Mouse (Mus musculus): ENCODE data around the gene Slc13a2.

The Slc13a2 gene

GRCm38 (mm10) chr11:78434052-78434451, 12.0 kb upstream of the Slc13a2 start:
- in situ Hi-C loops (cut with MboI), result no loop called here

GRCm38 (mm10) chr11:78431176-78431575, 9.2 kb upstream of the Slc13a2 start:
- in situ Hi-C loops (cut with MboI), result no loop called here

- in situ Hi-C loops (cut with MboI), result no loop called here
Measured at GRCm38 (mm10) chr11:78430195-78430878, 8.3 kb upstream of the Slc13a2 start.

- in situ Hi-C loops (cut with MboI), result no loop called here
Measured at GRCm38 (mm10) chr11:78428309-78428708, 6.3 kb upstream of the Slc13a2 start.

GRCm38 (mm10) chr11:78427655-78428054, 5.6 kb upstream of the Slc13a2 start:
- in situ Hi-C loops (cut with MboI), result no loop called here

GRCm38 (mm10) chr11:78425572-78425971, 3.6 kb upstream of the Slc13a2 start:
- in situ Hi-C loops (cut with MboI), result no loop called here

- in situ Hi-C loops (cut with MboI), result no loop called here
Measured at GRCm38 (mm10) chr11:78424352-78424751, 2.3 kb upstream of the Slc13a2 start.

- in situ Hi-C loops (cut with MboI), result no loop called here
Measured at GRCm38 (mm10) chr11:78421201-78422009, 612 bp downstream of the Slc13a2 start.

- in situ Hi-C loops (cut with MboI), result no loop called here
Measured at GRCm38 (mm10) chr11:78420263-78420889, 1.6 kb downstream of the Slc13a2 start.

- in situ Hi-C loops (cut with MboI), result no loop called here
Measured at GRCm38 (mm10) chr11:78416854-78417253, 5.2 kb downstream of the Slc13a2 start.

GRCm38 (mm10) chr11:78412861-78413260, 9.2 kb downstream of the Slc13a2 start:
- in situ Hi-C loops (cut with MboI), result no loop called here

- in situ Hi-C loops (cut with MboI), result no loop called here
Measured at GRCm38 (mm10) chr11:78412324-78412850, 9.6 kb downstream of the Slc13a2 start.

- in situ Hi-C loops (cut with MboI), result no loop called here
Measured at GRCm38 (mm10) chr11:78411606-78412323, 10.3 kb downstream of the Slc13a2 start.

- in situ Hi-C loops (cut with MboI), result no loop called here
Measured at GRCm38 (mm10) chr11:78408256-78409240, 13.5 kb downstream of the Slc13a2 start.

GRCm38 (mm10) chr11:78402062-78402461, 20.0 kb downstream of the Slc13a2 start:
- in situ Hi-C loops (cut with MboI), result no loop called here

GRCm38 (mm10) chr11:78401469-78401868, 20.5 kb downstream of the Slc13a2 start:
- in situ Hi-C loops (cut with MboI), result no loop called here

GRCm38 (mm10) chr11:78400936-78401335, 21.1 kb downstream of the Slc13a2 start:
- in situ Hi-C loops (cut with MboI), result no loop called here

GRCm38 (mm10) chr11:78399680-78400079, 22.3 kb downstream of the Slc13a2 start:
- in situ Hi-C loops (cut with MboI), result no loop called here

GRCm38 (mm10) chr11:78398212-78398611, 23.8 kb downstream of the Slc13a2 start:
- in situ Hi-C loops (cut with MboI), result no loop called here

GRCm38 (mm10) chr11:78397397-78397796, 24.6 kb downstream of the Slc13a2 start:
- in situ Hi-C loops (cut with MboI), result no loop called here

- in situ Hi-C loops (cut with MboI), result no loop called here
Measured at GRCm38 (mm10) chr11:78396950-78397349, 25.1 kb downstream of the Slc13a2 start.

Measured in mature B cell (primary cell).